Mouse (Mus musculus) heart, embryonic 12.5 days (tissue): ENCODE measurements around the gene Prkag2. TPM values are rescaled to one million over a fixed set of nuclear protein-coding genes. Genes with fewer than 3 reads are reported as not detected.
"Not testable (repeated sequence)": the region's sequence is repeated elsewhere in the genome, so short reads cannot be mapped to it uniquely, and the experiment has no call there.

Experiments used
- ATAC-seq: fragments of 200-750 bp; cut with Nextera tagmentation; 2 replicates; pipeline ENCODE4 v1.8.0; 2017; ENCODE audit warnings: moderate TSS enrichment, moderate library complexity; ENCODE audit not compliant: insufficient number of reproducible peaks, low FRiP score
- H3K27ac ChIP-seq: fragments of 300-500 bp; sonication (generic); 2 replicates; pipeline ENCODE4 v1.5.1; 2016; ENCODE audit warnings: mild to moderate bottlenecking, moderate library complexity; ENCODE audit not compliant: poor library complexity, severe bottlenecking
- H3K27me3 ChIP-seq: fragments of 300-500 bp; sonication (generic); replicated peaks from 2 replicates; pipeline ENCODE4 v1.6.1; 2016; ENCODE audit warnings: mild to moderate bottlenecking, moderate library complexity
- H3K36me3 ChIP-seq: fragments of 300-500 bp; sonication (generic); 2 replicates; pipeline ENCODE4 v1.6.1; 2016; ENCODE audit warnings: mild to moderate bottlenecking, moderate library complexity
- H3K4me1 ChIP-seq: fragments of 300-500 bp; sonication (generic); replicated peaks from 2 replicates; pipeline ENCODE4 v1.6.1; 2016; ENCODE audit warnings: mild to moderate bottlenecking
- H3K4me2 ChIP-seq: fragments of 300-500 bp; sonication (generic); 2 replicates; pipeline ENCODE4 v1.6.1; 2016; ENCODE audit warnings: mild to moderate bottlenecking, moderate library complexity
- H3K4me3 ChIP-seq: fragments of 300-500 bp; sonication (generic); 2 replicates; pipeline ENCODE4 v1.5.1; 2016; ENCODE audit warnings: mild to moderate bottlenecking
- H3K9ac ChIP-seq: fragments of 300-500 bp; sonication (generic); 2 replicates; pipeline ENCODE4 v1.6.1; 2016; ENCODE audit warnings: mild to moderate bottlenecking, moderate library complexity
- H3K9me3 ChIP-seq: fragments of 300-500 bp; sonication (generic); replicated peaks from 2 replicates; pipeline ENCODE4 v1.6.1; 2016; ENCODE audit warnings: mild to moderate bottlenecking, moderate library complexity
- WGBS: fragments of 180-500 bp; shearing (Covaris S2); methylation state at CpG from one replicate; pipeline ENCODE4 v1.1.7; 2016; 5-methylcytosine and 5-hydroxymethylcytosine counted together
- polyA plus RNA-seq: library from polyadenylated mRNA; unstranded; fragments of >200 nt; fragmentation: Nextera tagmentation; extraction: Ambion mirVana; gene quantifications from 2 replicates; pipeline ENCODE4 v1.2.1, GENCODE M21; 2016

The Prkag2 gene
- polyA plus RNA-seq, 1 experiment from 2014 or later, result 105 TPM

DNA sequence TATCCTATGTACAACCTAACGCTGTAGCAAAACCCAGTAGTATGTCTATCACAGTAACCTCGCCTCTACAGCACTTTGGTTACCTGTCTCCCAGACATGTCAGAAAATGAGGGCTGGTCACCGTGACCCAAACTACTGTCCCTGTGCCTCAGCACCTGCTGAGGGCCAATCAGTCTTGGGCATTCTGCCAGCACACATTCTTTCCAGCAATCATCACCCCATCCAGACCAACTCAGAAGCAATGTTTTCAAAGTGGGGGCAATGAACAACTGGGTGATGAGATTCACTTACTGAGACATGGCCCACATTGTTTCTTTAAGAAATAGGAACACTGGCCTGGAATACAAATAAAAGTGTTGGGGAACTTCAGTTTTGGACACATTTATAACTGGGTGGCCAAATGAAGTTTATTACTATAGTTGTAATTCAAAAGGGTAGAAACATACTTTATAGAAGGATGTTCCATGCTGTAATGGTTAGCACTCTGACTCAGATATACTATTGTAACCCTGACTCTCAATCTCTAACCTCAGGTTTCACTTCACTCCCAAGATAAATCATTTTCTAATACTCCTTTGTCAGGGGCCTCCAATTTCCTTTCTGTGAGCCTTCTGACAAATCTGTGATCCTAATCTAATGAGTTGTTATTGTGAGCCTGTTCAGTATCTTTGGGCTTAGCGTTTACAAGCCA lies 274.9 kb downstream of the Prkag2 start:
- Histone ChIP-seq H3K4me3 (no peak overlapping the region), H3K9ac (no peak overlapping the region), H3K4me2 (0 out of 2 replicates have a peak overlapping the region, but pooled peaks have one; percentile 29), H3K27ac (peak overlapping the region; percentile 44), H3K4me1 (peaks cover 63% of the 10 kb centered on the region), H3K9me3 (no peaks in the 10 kb centered on the region), H3K36me3 (0 out of 2 replicates have a peak, but pooled peaks cover 2% of the 10 kb centered on the region), H3K27me3 (no peaks in the 10 kb centered on the region)
- no peak for ATAC-seq
- 53% methylated on average over 4 of the region's 4 CpGs for WGBS

DNA sequence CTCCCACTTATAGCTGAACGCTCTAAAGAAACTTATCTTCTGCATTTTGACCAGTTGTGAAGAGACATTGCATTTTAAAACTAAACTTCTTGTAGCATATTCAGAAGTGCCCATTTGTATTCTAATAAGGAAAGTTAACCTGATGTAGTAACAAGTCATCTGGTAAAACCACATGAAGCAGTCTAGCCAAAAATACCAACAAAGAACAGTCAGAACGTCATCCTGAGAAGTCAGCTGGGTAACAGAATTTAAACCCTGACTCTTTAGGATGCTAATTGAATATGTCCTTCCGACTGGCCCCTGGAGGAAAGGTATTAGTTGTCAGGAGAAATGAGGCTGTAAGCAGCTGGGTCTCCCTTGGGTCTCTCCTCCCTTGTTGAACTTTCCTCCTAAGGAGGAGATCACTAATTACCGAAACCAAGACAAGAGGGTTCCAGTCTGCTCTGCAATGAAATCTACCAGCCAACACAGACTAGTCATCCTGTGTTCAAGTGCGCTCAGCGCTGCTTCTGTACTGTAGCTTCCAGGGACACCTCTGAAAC lies 276.5 kb downstream of the Prkag2 start:
- H3K4me1 ChIP-seq, result peaks cover 65% of the 10 kb centered on the region
- 69% methylated on average over 6 of the region's 6 CpGs for WGBS

DNA sequence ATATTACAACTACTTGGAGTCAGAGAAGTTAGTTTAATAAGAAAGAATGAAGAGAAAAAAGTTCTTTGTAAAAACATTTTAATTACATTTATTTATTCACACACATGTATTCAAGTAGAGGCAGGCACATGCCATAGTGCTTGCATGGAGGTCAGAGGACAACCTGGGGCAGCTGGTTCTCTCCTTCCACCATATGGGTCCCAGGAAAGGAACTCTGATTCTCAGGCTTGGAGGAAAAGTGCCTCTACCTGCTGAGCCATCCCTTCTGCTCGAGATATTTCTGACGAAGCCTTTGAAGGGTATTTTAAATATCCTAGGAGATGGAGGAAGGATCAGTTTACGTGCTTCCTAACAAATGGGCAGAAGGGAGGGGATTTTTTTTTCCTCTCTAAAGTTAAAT lies 277.7 kb downstream of the Prkag2 start:
- Histone ChIP-seq H3K4me1 (peaks cover 57% of the 10 kb centered on the region), H3K27me3 (no peaks in the 10 kb centered on the region), H3K9ac (no peak overlapping the region), H3K4me3 (no peak overlapping the region), H3K9me3 (no peaks in the 10 kb centered on the region), H3K36me3 (0 out of 2 replicates have a peak, but pooled peaks cover 10% of the 10 kb centered on the region), H3K4me2 (no peak overlapping the region), H3K27ac (no peak overlapping the region)
- no peak for ATAC-seq
- WGBS, result 74% methylated on average over 3 of the region's 3 CpGs

More for the DNA sequence above, 276.5 kb downstream of the Prkag2 start:
- Histone ChIP-seq H3K4me3 (no peak overlapping the region), H3K9me3 (no peaks in the 10 kb centered on the region), H3K9ac (no peak overlapping the region), H3K36me3 (0 out of 2 replicates have a peak, but pooled peaks cover 9% of the 10 kb centered on the region), H3K27me3 (no peaks in the 10 kb centered on the region), H3K27ac (peak overlapping the region; percentile 7; the same call in 1 of the 2 replicates), H3K4me2 (no peak overlapping the region)
- no peak for ATAC-seq

DNA sequence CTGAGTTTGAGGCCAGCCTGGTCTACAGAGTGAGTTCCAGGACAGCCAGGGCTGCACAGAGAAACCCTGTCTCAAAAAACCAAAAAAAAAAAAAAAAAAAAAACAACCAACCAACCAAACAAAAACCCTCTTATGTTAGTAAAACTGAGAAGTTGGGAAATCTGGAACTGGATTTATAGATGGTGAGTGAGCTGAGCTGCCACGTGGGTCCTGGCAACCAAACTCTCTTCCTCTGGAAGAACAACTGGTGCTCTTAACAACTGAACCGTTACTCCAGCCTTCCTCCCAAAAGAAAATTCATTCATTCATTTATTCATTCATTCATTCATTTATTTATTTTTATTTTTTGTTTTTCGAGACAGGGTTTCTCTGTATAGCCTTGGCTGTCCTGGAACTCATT lies 278.2 kb downstream of the Prkag2 start:
- H3K4me2 ChIP-seq, H3K27ac ChIP-seq, H3K4me3 ChIP-seq, H3K9ac ChIP-seq, H3K9me3 ChIP-seq, ATAC-seq, H3K27me3 ChIP-seq: not testable (repeated sequence)
- peaks cover 51% of the 10 kb centered on the region for H3K4me1 ChIP-seq
- WGBS, result 79% methylated on average over 3 of the region's 3 CpGs
- peaks cover 15% of the 10 kb centered on the region; the same call in 1 of the 2 replicates for H3K36me3 ChIP-seq

DNA sequence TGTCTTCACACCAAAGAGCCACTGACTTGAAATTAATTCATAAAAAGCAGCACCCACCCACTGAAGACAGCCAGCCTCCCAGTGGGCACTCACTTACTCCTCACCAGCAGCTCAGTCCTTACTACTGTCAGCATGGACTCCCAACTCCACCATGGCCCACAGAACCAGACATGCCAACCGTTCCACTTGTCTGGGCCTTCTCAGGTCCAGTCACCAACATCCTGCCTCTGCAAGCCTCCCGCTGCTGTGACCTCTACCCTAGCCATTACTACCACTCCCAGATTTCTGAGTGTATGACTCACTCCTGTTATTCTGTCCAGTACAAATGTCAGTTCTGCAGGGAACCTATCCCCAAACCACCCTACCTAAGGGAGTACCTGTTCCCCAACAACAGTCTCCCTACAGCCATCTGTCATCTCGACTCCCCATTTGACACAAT lies 279.0 kb downstream of the Prkag2 start:
- no peak overlapping the region for H3K4me3 ChIP-seq
- H3K9me3 ChIP-seq, result no peaks in the 10 kb centered on the region
- no peaks in the 10 kb centered on the region for H3K27me3 ChIP-seq
- WGBS, result 42% methylated on average over 3 of the region's 3 CpGs
- H3K4me1 ChIP-seq, result peaks cover 46% of the 10 kb centered on the region
- H3K27ac ChIP-seq, result peak overlapping the region; percentile 54; the same call in 1 of the 2 replicates
- peaks cover 23% of the 10 kb centered on the region for H3K36me3 ChIP-seq
- no peak overlapping the region for H3K9ac ChIP-seq
- H3K4me2 ChIP-seq, result no peak overlapping the region
- ATAC-seq, result peak; percentile 57; the same call in 1 of the 2 replicates

DNA sequence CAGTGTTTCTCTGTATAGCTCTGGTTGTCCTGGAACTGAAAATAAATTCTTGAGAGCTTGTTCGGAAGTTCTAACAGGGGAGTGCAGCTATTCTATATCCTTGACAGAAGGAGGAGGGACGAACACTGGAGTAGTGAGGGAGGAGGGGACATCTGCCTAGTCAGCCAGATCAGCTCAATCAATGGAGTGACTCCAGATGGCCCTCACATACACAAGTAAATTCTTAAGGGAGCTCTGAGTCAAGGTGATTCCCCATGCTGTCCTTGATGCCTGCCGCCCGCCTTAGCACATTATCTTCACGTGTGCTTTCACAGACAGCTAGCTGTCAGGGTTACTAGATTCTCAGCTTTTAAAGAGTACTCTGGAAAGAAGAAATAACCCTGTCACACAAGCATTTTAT lies 279.8 kb downstream of the Prkag2 start:
- H3K36me3 ChIP-seq, result peaks cover 31% of the 10 kb centered on the region
- no peak overlapping the region for H3K4me2 ChIP-seq
- peaks cover 38% of the 10 kb centered on the region for H3K4me1 ChIP-seq
- WGBS, result 56% methylated on average over 5 of the region's 5 CpGs
- no peaks in the 10 kb centered on the region for H3K27me3 ChIP-seq
- H3K9me3 ChIP-seq, result no peaks in the 10 kb centered on the region
- no peak for ATAC-seq
- H3K27ac ChIP-seq, result no peak overlapping the region
- H3K4me3 ChIP-seq, result no peak overlapping the region
- H3K9ac ChIP-seq, result no peak overlapping the region

DNA sequence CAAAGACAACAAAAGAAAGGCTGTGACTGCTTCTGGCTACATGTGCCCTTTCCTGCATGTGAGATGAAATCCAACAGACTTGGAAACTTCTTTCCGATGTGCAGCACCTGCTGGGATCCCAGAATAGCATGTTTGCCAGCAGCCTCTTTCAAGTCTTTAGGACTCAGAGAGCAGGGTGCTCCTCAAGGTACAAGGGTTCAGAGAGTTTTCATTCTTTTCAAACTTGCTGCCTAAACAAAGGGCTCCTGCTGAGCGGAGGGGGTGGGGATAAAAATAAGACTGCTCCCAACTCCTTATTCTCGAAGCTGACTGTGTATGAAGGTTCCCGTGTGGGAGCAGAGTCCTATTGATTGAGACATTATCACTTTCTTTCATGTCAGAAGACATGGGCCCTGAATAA lies 283.3 kb downstream of the Prkag2 start:
- Histone ChIP-seq H3K4me2 (no peak overlapping the region), H3K36me3 (peaks cover 57% of the 10 kb centered on the region), H3K27ac (no peak overlapping the region), H3K27me3 (no peaks in the 10 kb centered on the region), H3K9ac (no peak overlapping the region), H3K9me3 (no peaks in the 10 kb centered on the region), H3K4me3 (no peak overlapping the region), H3K4me1 (peaks cover 18% of the 10 kb centered on the region)
- no peak for ATAC-seq
- WGBS, result 73% methylated on average over 4 of the region's 4 CpGs

DNA sequence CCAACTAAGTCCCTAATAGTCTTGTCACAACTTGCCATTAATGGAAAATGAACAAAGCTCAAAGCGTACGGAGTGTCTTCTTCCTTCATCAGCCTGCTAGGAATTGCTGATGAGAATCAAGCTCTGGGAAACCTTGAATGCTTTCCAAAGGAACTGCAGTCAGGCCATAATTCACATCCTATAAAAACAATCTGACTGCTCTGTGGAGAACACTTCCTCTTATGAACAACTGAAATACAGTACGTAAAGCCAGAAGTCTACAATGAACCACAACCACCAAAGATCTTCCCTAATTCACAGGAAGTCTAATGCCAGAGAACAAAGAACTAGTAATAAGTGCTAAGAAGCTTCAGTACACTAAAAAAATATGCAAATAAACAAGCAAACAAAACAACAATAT lies 286.5 kb downstream of the Prkag2 start:
- Histone ChIP-seq H3K9ac (no peak overlapping the region), H3K9me3 (no peaks in the 10 kb centered on the region), H3K4me3 (no peak overlapping the region), H3K4me1 (0 out of 2 replicates have a peak, but pooled peaks cover 3% of the 10 kb centered on the region), H3K4me2 (no peak overlapping the region), H3K27ac (no peak overlapping the region; the same call in 1 of the 2 replicates), H3K27me3 (no peaks in the 10 kb centered on the region), H3K36me3 (peaks cover 77% of the 10 kb centered on the region)
- no peak for ATAC-seq
- 85% methylated on average over 3 of the region's 3 CpGs for WGBS

DNA sequence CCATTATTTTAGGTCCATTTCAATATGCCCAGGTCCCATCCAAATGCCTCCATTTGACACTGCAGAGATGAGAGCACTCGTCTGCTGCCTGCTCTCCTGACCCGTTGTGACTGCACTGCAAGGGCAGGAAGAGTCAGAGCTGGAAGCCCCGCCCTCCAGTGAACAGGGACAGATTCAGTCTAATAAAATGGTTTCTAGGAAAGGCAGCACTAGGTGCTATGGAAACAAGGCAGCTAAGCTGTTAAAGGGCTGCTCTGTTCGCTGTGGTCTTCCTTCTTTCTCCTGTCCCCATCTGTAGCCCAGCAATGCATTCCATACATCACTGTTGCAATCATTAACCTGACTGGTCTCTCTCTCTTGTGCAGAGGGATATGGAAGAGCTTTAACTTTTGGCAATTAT lies 287.4 kb downstream of the Prkag2 start:
- ATAC-seq, result no peak
- Histone ChIP-seq H3K4me3 (no peak overlapping the region), H3K4me1 (0 out of 2 replicates have a peak, but pooled peaks cover 3% of the 10 kb centered on the region), H3K36me3 (peaks cover 83% of the 10 kb centered on the region), H3K9me3 (no peaks in the 10 kb centered on the region), H3K27ac (no peak overlapping the region), H3K4me2 (no peak overlapping the region), H3K9ac (no peak overlapping the region), H3K27me3 (no peaks in the 10 kb centered on the region)
- WGBS, result 69% methylated on average over 4 of the region's 4 CpGs
